Mouse (Mus musculus) telencephalon, adult 2 months (tissue): ENCODE measurements around the gene Sox15.
"Not testable (repeated sequence)": the region's sequence is repeated elsewhere in the genome, so short reads cannot be mapped to it uniquely, and the experiment has no call there.

Experiments used
- DNase-seq: peaks from one replicate; pipeline ENCODE4 v3.0.0-alpha.2; 2011; ENCODE audit warnings: low read depth, low spot score

Sox15 gene

GRCm38 (mm10) chr11:69655264-69656064 is at the start of gene Sox15:
TSS of gene Sox15 (plus strand) at chr11:69655314.
- DNase-seq = no peak

GRCm38 (mm10) chr11:69605726-69606490 is 49.2 kb upstream of the Sox15 start, which contains the start of gene Atp1b2:
TSS of gene Atp1b2 (minus strand) at chr11:69605942.
- peak; percentile 73 for DNase-seq

- DNase-seq = no peak
Observed at GRCm38 (mm10) chr11:69606491-69606795, 48.7 kb upstream of the Sox15 start.

- no peak for DNase-seq
Observed at GRCm38 (mm10) chr11:69606832-69607231, 48.3 kb upstream of the Sox15 start.

- no peak for DNase-seq
Observed at GRCm38 (mm10) chr11:69608525-69608924, 46.6 kb upstream of the Sox15 start.

GRCm38 (mm10) chr11:69609416-69609815 is 45.7 kb upstream of the Sox15 start:
- DNase-seq = no peak

GRCm38 (mm10) chr11:69610899-69611298 is 44.2 kb upstream of the Sox15 start:
- DNase-seq = no peak

- no peak for DNase-seq
Observed at GRCm38 (mm10) chr11:69613553-69614256, 41.4 kb upstream of the Sox15 start.

GRCm38 (mm10) chr11:69614257-69614588 is 40.9 kb upstream of the Sox15 start:
- DNase-seq = not testable (repeated sequence)

- DNase-seq = no peak
Observed at GRCm38 (mm10) chr11:69616781-69617180, 38.3 kb upstream of the Sox15 start.

- DNase-seq = no peak
Observed at GRCm38 (mm10) chr11:69617805-69618204, 37.3 kb upstream of the Sox15 start, which contains the start of gene Shbg. TSS of gene Shbg (minus strand) at chr11:69617905.

- DNase-seq = no peak
Observed at GRCm38 (mm10) chr11:69620394-69621081, 34.6 kb upstream of the Sox15 start.

GRCm38 (mm10) chr11:69621571-69622268 is 33.4 kb upstream of the Sox15 start, which contains the start of gene Sat2:
TSS of gene Sat2 (plus strand) at chr11:69622024.
- DNase-seq = peak; percentile 60

GRCm38 (mm10) chr11:69622406-69622805 is 32.7 kb upstream of the Sox15 start:
- DNase-seq = no peak

- no peak for DNase-seq
Observed at GRCm38 (mm10) chr11:69623006-69623405, 32.1 kb upstream of the Sox15 start.

- not testable (repeated sequence) for DNase-seq
Observed at GRCm38 (mm10) chr11:69624339-69624738, 30.8 kb upstream of the Sox15 start.

GRCm38 (mm10) chr11:69628286-69628685 is 26.8 kb upstream of the Sox15 start:
- no peak for DNase-seq

- DNase-seq = no peak
Observed at GRCm38 (mm10) chr11:69629802-69630201, 25.3 kb upstream of the Sox15 start.

- DNase-seq = peak; percentile 100
Observed at GRCm38 (mm10) chr11:69632284-69633089, 22.6 kb upstream of the Sox15 start, which contains the start of gene Fxr2. TSS of gene Fxr2 (plus strand) at chr11:69632990.
